Mouse (Mus musculus): Measurements from ENCODE around the gene Ndufab1.

- TF ChIP-seq POLR2A (IDR thresholded peaks at IDR 0.05; ENCODE audit: control insufficient read depth, extremely low read depth, insufficient read depth, low read length, poor library complexity) (0 out of 2 replicates have a peak, but pooled peaks have one; percentile 19), CTCF (IDR thresholded peaks at IDR 0.05; ENCODE audit: borderline replicate concordance, control insufficient read depth, extremely low read depth, insufficient read depth, low read length, poor library complexity) (no peak)
Measured at GRCm38 (mm10) chr7:122066102-122066944, 35.4 kb downstream of the Ndufab1 start.

All from thymus, adult 2 months (tissue).